11 mouse cellular contexts compared by ENCODE assay signal in genomic region chr1:86497361-86497760, GRCm38 (mm10). TPM values are rescaled to one million over a fixed set of nuclear protein-coding genes. Genes with fewer than 3 reads are reported as not detected.
DNase-seq lines count a peak whose midpoint lies in the region; ATAC-seq and TF ChIP-seq lines count a peak whose summit lies in the region.
"Had no signal": no experiment of that assay in that cellular context is flagged by ENCODE, and none has a peak within 500 bp of the region (broad histone marks: within the 10 kb centered on the region; RNA-seq: fewer than 3 reads in every experiment).

No protein-coding gene starts in this region.

- no peaks in the 10 kb centered on the region for H3K36me3 ChIP-seq in heart, embryonic 14.5 days (ENCODE audit: control insufficient read depth, insufficient read depth, low read length)
- no peaks in the 10 kb centered on the region for H3K36me3 ChIP-seq in ES-Bruce4 (ENCODE audit: control insufficient read depth, insufficient read depth, low read length, poor library complexity, severe bottlenecking)
- H3K36me3 ChIP-seq in intestine, postnatal 0 days (ENCODE audit: control insufficient read depth, insufficient read depth) = no peaks in the 10 kb centered on the region
- H3K36me3 ChIP-seq in liver, embryonic 12.5 days = no peaks in the 10 kb centered on the region
- H3K36me3 ChIP-seq: forebrain, embryonic 12.5 days had no signal

- no peak for TF ChIP-seq EP300 in ES-Bruce4 (IDR thresholded peaks at IDR 0.05; ENCODE audit: insufficient read depth, low read depth, low read length)

- 0 out of 2 replicates have a peak overlapping the region, but pooled peaks have one; percentile 43 for H3K9ac ChIP-seq in heart, embryonic 14.5 days (ENCODE audit: low read length)
- peak overlapping the region; percentile 10; the same call in 1 of the 2 replicates for H3K9ac ChIP-seq in ES-Bruce4 (ENCODE audit: low read depth, poor library complexity, severe bottlenecking)
- H3K9ac ChIP-seq in intestine, postnatal 0 days (ENCODE audit: low read depth, low read length) = no peak overlapping the region
- H3K9ac ChIP-seq in liver, embryonic 12.5 days = no peak overlapping the region
- H3K9ac ChIP-seq: forebrain, embryonic 12.5 days had no signal

- H3K4me1 ChIP-seq in heart, embryonic 14.5 days (ENCODE audit: control insufficient read depth in 2 of 2, insufficient read depth in 2 of 2, low read length in 2 of 2) = peaks cover 28 to 38% of the 10 kb centered on the region in 2 experiments
- peaks cover 22% of the 10 kb centered on the region for H3K4me1 ChIP-seq in ES-Bruce4 (ENCODE audit: control insufficient read depth, insufficient read depth, low read length)
- H3K4me1 ChIP-seq in intestine, postnatal 0 days (replicated peaks; ENCODE audit: control insufficient read depth, insufficient read depth, low read length) = peaks cover 14% of the 10 kb centered on the region
- peaks cover 46% of the 10 kb centered on the region for H3K4me1 ChIP-seq in liver, embryonic 12.5 days

- no peak for TF ChIP-seq POLR2A in ES-Bruce4 (IDR thresholded peaks at IDR 0.05; ENCODE audit: insufficient read depth, low read length)

- TF ChIP-seq CTCF in ES-Bruce4 (IDR thresholded peaks at IDR 0.05; ENCODE audit: low read depth, low read length) = no peak
- TF ChIP-seq CTCF in intestine, postnatal 0 days (IDR thresholded peaks at IDR 0.05; ENCODE audit: low read depth) = no peak

- no peak for ATAC-seq in heart, embryonic 14.5 days (ENCODE audit: insufficient number of reproducible peaks, insufficient read depth, low FRiP score, low read depth)
- ATAC-seq in intestine, postnatal 0 days = no peak
- no peak for ATAC-seq in liver, embryonic 12.5 days
- ATAC-seq: inflammation-experienced regulatory T-cells, adult 6 months had no signal

- no peaks in the 10 kb centered on the region for H3K9me3 ChIP-seq in heart, embryonic 14.5 days (ENCODE audit: control insufficient read depth, low read length)
- no peaks in the 10 kb centered on the region for H3K9me3 ChIP-seq in ES-Bruce4 (replicated peaks; ENCODE audit: control insufficient read depth, insufficient read depth, low read length, poor library complexity, severe bottlenecking)
- H3K9me3 ChIP-seq in intestine, postnatal 0 days (ENCODE audit: control insufficient read depth) = no peaks in the 10 kb centered on the region
- no peaks in the 10 kb centered on the region for H3K9me3 ChIP-seq in liver, embryonic 12.5 days (replicated peaks)
- H3K9me3 ChIP-seq: forebrain, embryonic 12.5 days had no signal

- no peak for DNase-seq in heart, adult 8-10 months (ENCODE audit: low spot score)
- DNase-seq in layer of hippocampus, postnatal 10 days (ENCODE audit: low spot score in 2 of 2) = no peak
- DNase-seq in B cell, adult 2 months = no peak
- DNase-seq in right cerebral cortex, adult 2 months (ENCODE audit: low spot score in 2 of 2) = no peak
- DNase-seq: cerebellum, adult 11-12 months had no signal

- no peak overlapping the region for H3K4me3 ChIP-seq in heart, embryonic 14.5 days (ENCODE audit: control insufficient read depth in 1 of 2, insufficient read depth in 1 of 2, low read depth in 1 of 2, low read length in 2 of 2)
- no peak overlapping the region for H3K4me3 ChIP-seq in ES-Bruce4 (ENCODE audit: low read depth, low read length)
- no peak overlapping the region for H3K4me3 ChIP-seq in intestine, postnatal 0 days (ENCODE audit: low read depth, low read length)
- no peak overlapping the region for H3K4me3 ChIP-seq in liver, embryonic 12.5 days
- H3K4me3 ChIP-seq: forebrain, embryonic 12.5 days had no signal

- WGBS in heart, embryonic 14.5 days = 63% methylated on average over 5 of the region's 5 CpGs
- 43% methylated on average over 5 of the region's 5 CpGs for WGBS in intestine, postnatal 0 days
- WGBS in liver, embryonic 12.5 days (ENCODE audit: insufficient replicate concordance) = 64% methylated on average over 5 of the region's 5 CpGs

- no peaks in the 10 kb centered on the region for H3K27me3 ChIP-seq in heart, embryonic 14.5 days (ENCODE audit: control insufficient read depth, insufficient read depth, low read length)
- H3K27me3 ChIP-seq in ES-Bruce4 (ENCODE audit: control insufficient read depth, insufficient read depth, low read length, poor library complexity, severe bottlenecking) = no peaks in the 10 kb centered on the region
- no peaks in the 10 kb centered on the region for H3K27me3 ChIP-seq in intestine, postnatal 0 days (replicated peaks; ENCODE audit: control insufficient read depth, insufficient read depth, low read length)
- H3K27me3 ChIP-seq in liver, embryonic 12.5 days (replicated peaks) = no peaks in the 10 kb centered on the region

- H3K4me2 ChIP-seq in heart, embryonic 14.5 days (ENCODE audit: low read length) = no peak overlapping the region
- no peak overlapping the region for H3K4me2 ChIP-seq in intestine, postnatal 0 days (replicated peaks; ENCODE audit: low read depth)
- H3K4me2 ChIP-seq in liver, embryonic 12.5 days = no peak overlapping the region
- H3K4me2 ChIP-seq: forebrain, embryonic 12.5 days had no signal

- H3K27ac ChIP-seq in heart, embryonic 14.5 days (replicated peaks in 1 of 2; ENCODE audit: control insufficient read depth in 1 of 2, insufficient read depth in 1 of 2, low read depth in 2 of 2, low read length in 2 of 2) = peak overlapping the region; percentile 12 to 43; a peak in 3 of 4 replicates
- H3K27ac ChIP-seq in ES-Bruce4 (ENCODE audit: insufficient read depth, low read length) = peak overlapping the region; percentile 78
- peak overlapping the region; percentile 68 for H3K27ac ChIP-seq in intestine, postnatal 0 days (ENCODE audit: low read depth, low read length)
- H3K27ac ChIP-seq in liver, embryonic 12.5 days = peak overlapping the region; percentile 73

RNA-seq across cellular contexts. Expression of gene Ptma, which starts 29.2 kb away (rescaled TPM):
- polyA plus RNA-seq in heart, embryonic 14.5 days (2014; fragmentation: Nextera tagmentation; extraction: Ambion mirVana) = 788 and 789 TPM in 2 replicates
- total RNA-seq in heart, adult 8-10 months (2022) = 100 to 1,000 TPM; 183 to 230 (median 211) TPM
- polyA plus RNA-seq in ES-Bruce4 (2011; ENCODE audit: insufficient read depth, insufficient read length, low read depth, missing spikeins) = 3,893 and 3,930 TPM in 2 replicates
- 1,008 and 1,098 TPM in 2 replicates for polyA plus RNA-seq in intestine, postnatal 0 days (2015; fragmentation: Nextera tagmentation; extraction: Ambion mirVana)
- polyA plus RNA-seq in liver, embryonic 12.5 days (2016; fragmentation: Nextera tagmentation; extraction: Ambion mirVana) = 1,639 and 1,657 TPM in 2 replicates
- total RNA-seq in layer of hippocampus, postnatal 10 days (2021) = 100 to 1,000 TPM; 617 to 662 TPM

Comparison
In these comparisons a context has a peak if more than half of its experiments do, and no peak if none do; other contexts are left out.
1. H3K27ac ChIP-seq: peak in every context shown above with its lines; median percentile 78 in ES-Bruce4; 73 in liver, embryonic 12.5 days; 68 in intestine, postnatal 0 days; 28 in heart, embryonic 14.5 days.
2. H3K9ac ChIP-seq: peak in heart, embryonic 14.5 days (single experiment) and ES-Bruce4 (single experiment); none in intestine, postnatal 0 days (single experiment) and liver, embryonic 12.5 days (single experiment).